Mouse (Mus musculus): ENCODE results near the gene Olfr709-ps1. TPM values are rescaled to one million over a fixed set of nuclear protein-coding genes. Genes with fewer than 3 reads are reported as not detected.
"Not testable (repeated sequence)": the region's sequence is repeated elsewhere in the genome, so short reads cannot be mapped to it uniquely, and the experiment has no call there.

Gene Olfr709-ps1
- under 1 TPM in 1 of 2 experiments, not detected in 1; 0.09 TPM for total RNA-seq (2021)
- long read RNA-seq, experiment 1 = 0 reads
- long read RNA-seq, experiment 2 = 0 reads

GRCm38 (mm10) chr7:106932119-106932518 is at the start of gene Olfr709-ps1:
Gene Olfr709-ps1 (minus strand): TSS chr7:106932219.
- no peak for DNase-seq

- no peak for DNase-seq
Observed at GRCm38 (mm10) chr7:106975353-106975752, 43.3 kb upstream of the Olfr709-ps1 start, which contains the start of gene Olfr711. Gene Olfr711 (minus strand): TSS chr7:106975453.

- DNase-seq = not testable (repeated sequence)
Observed at GRCm38 (mm10) chr7:106967503-106967902, 35.5 kb upstream of the Olfr709-ps1 start.

- DNase-seq = no peak
Observed at GRCm38 (mm10) chr7:106963837-106964236, 31.8 kb upstream of the Olfr709-ps1 start, which contains the start of gene Olfr6. Gene Olfr6 (minus strand): TSS chr7:106963937.

- DNase-seq = no peak
Observed at GRCm38 (mm10) chr7:106948212-106948611, 16.2 kb upstream of the Olfr709-ps1 start, which contains the start of gene Olfr710. Gene Olfr710 (minus strand): TSS chr7:106948312.

- DNase-seq = not testable (repeated sequence)
Observed at GRCm38 (mm10) chr7:106920961-106921360, 11.1 kb downstream of the Olfr709-ps1 start.

GRCm38 (mm10) chr7:106907676-106908075 is 24.3 kb downstream of the Olfr709-ps1 start, which contains the start of gene Olfr1532-ps1:
Gene Olfr1532-ps1 (plus strand): TSS chr7:106908001.
- no peak for DNase-seq

- not testable (repeated sequence) for DNase-seq
Observed at GRCm38 (mm10) chr7:106901141-106901540, 30.9 kb downstream of the Olfr709-ps1 start, which contains the start of gene Olfr707. Gene Olfr707 (minus strand): TSS chr7:106901241.

- no peak for DNase-seq
Observed at GRCm38 (mm10) chr7:106888062-106888461, 44.0 kb downstream of the Olfr709-ps1 start, which contains the start of gene Olfr706. Gene Olfr706 (minus strand): TSS chr7:106888162.

GRCm38 (mm10) chr7:106876791-106877190 is 55.2 kb downstream of the Olfr709-ps1 start, which contains the start of gene Olfr705:
Gene Olfr705 (minus strand): TSS chr7:106876891.
- no peak for DNase-seq

Other genes with a start within 250 kb of the Olfr709-ps1 start
- not detected for gene Olfr694, start 240.4 kb downstream of the Olfr709-ps1 start, total RNA-seq (2021)
- not detected for gene Olfr695, start 215.8 kb downstream of the Olfr709-ps1 start, total RNA-seq (2021)
- not detected for gene Olfr697, start 189.8 kb downstream of the Olfr709-ps1 start, total RNA-seq (2021)
- not detected for gene Olfr698, start 176.8 kb downstream of the Olfr709-ps1 start, total RNA-seq (2021)
- not detected for gene Olfr699, start 139.0 kb downstream of the Olfr709-ps1 start, total RNA-seq (2021)
- gene Olfr700, start 123.4 kb downstream of the Olfr709-ps1 start, total RNA-seq (2021) = not detected
- not detected for gene Olfr701, start 118.1 kb downstream of the Olfr709-ps1 start, total RNA-seq (2021)
- gene Olfr702, start 98.3 kb downstream of the Olfr709-ps1 start, total RNA-seq (2021) = not detected
- not detected for gene Olfr703, start 88.9 kb downstream of the Olfr709-ps1 start, total RNA-seq (2021)
- gene Olfr704, start 69.0 kb downstream of the Olfr709-ps1 start, total RNA-seq (2021) = not detected
- gene Olfr705, start 55.3 kb downstream of the Olfr709-ps1 start, total RNA-seq (2021) = not detected
- not detected for gene Olfr706, start 44.1 kb downstream of the Olfr709-ps1 start, total RNA-seq (2021)
- not detected for gene Olfr707, start 31.0 kb downstream of the Olfr709-ps1 start, total RNA-seq (2021)
- gene Olfr1532-ps1, start 24.2 kb downstream of the Olfr709-ps1 start, total RNA-seq (2021) = not detected
- not detected for gene Olfr710, start 16.1 kb upstream of the Olfr709-ps1 start, total RNA-seq (2021)
- under 1 TPM in 1 of 2 experiments, not detected in 1; 0.21 TPM for gene Olfr6, start 31.7 kb upstream of the Olfr709-ps1 start, total RNA-seq (2021)
- not detected for gene Olfr711, start 43.2 kb upstream of the Olfr709-ps1 start, total RNA-seq (2021)
- gene Olfr2, start 73.9 kb upstream of the Olfr709-ps1 start, total RNA-seq (2021) = not detected
- gene Olfr713, start 99.0 kb upstream of the Olfr709-ps1 start, total RNA-seq (2021) = not detected
- gene Olfr714, start 138.8 kb upstream of the Olfr709-ps1 start, total RNA-seq (2021) = not detected
- not detected for gene Olfr17, start 161.0 kb upstream of the Olfr709-ps1 start, total RNA-seq (2021)
- gene Olfr715b, start 178.2 kb upstream of the Olfr709-ps1 start, total RNA-seq (2021) = not detected
- gene Olfr715, start 198.9 kb upstream of the Olfr709-ps1 start, total RNA-seq (2021) = not detected
- not detected for gene Olfr716, start 206.1 kb upstream of the Olfr709-ps1 start, total RNA-seq (2021)
- gene Nlrp14, start 234.8 kb upstream of the Olfr709-ps1 start, total RNA-seq (2021) = under 1 TPM in 1 of 2 experiments, not detected in 1; 0.21 TPM

Data from adrenal gland, postnatal 10 days (tissue).